Mouse (Mus musculus) lung, adult 2 months (tissue): Measurements from ENCODE around the gene Slc22a17.

Experiments
- CTCF ChIP-seq: fragments of 200-500 bp; IDR thresholded peaks from 2 replicates; pipeline ENCODE4 v1.5.1; 2011; ENCODE audit warnings: mild to moderate bottlenecking, low read length, control low read depth; ENCODE audit not compliant: insufficient read depth
- POLR2A ChIP-seq: fragments of 200-500 bp; IDR thresholded peaks from 2 replicates; pipeline ENCODE4 v1.6.1; 2011; ENCODE audit warnings: low read depth, mild to moderate bottlenecking, control low read depth, low read length, borderline replicate concordance; ENCODE audit errors: extremely low read depth

GRCm38 (mm10) chr14:54877048-54877715 is 35.8 kb downstream of the Slc22a17 start, which contains the start of gene Ppp1r3e:
- TF ChIP-seq CTCF = no peak
- no peak for TF ChIP-seq POLR2A
